Mouse (Mus musculus) G1E-ER4 (cell line): ENCODE results near the gene Sac3d1. TPM values are rescaled to one million over a fixed set of nuclear protein-coding genes. Genes with fewer than 3 reads are reported as not detected.

Experiments
- GATA1 ChIP-seq: IDR thresholded peaks from one replicate; pipeline ENCODE4 v1.8.0; 2012; ENCODE audit warnings: low read length, inconsistent platforms
- polyA plus RNA-seq: library from polyadenylated mRNA; stranded (reverse); fragments of >175 nt; gene quantifications from 2 replicates; pipeline ENCODE4 v1.2.3, GENCODE M21; 2012

The Sac3d1 gene
- polyA plus RNA-seq, 1 experiment, result 91.0 TPM

- TF ChIP-seq GATA1, result no peak
Observed at GRCm38 (mm10) chr19:6126789-6127580, 8.5 kb upstream of the Sac3d1 start.

DNA sequence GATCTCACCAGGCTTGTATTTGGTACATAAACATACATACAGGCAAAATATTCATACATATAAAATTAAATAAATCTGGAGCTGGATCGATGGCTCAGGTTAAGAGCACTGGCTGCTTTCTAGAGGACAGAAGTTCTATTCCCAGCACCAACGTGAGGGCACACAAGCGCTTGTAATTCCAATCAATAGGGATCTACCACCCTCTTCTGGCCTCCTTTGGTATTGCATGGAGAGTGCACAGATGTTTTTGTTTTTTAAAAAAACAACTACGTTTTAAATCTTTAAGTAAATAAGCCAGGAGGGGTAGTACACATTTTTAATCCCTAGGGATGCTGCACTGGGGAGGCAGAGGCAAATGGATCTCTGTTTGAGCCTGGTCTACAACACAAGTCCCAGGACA, 7.8 kb upstream of the Sac3d1 start:
- TF ChIP-seq GATA1, result no peak

DNA sequence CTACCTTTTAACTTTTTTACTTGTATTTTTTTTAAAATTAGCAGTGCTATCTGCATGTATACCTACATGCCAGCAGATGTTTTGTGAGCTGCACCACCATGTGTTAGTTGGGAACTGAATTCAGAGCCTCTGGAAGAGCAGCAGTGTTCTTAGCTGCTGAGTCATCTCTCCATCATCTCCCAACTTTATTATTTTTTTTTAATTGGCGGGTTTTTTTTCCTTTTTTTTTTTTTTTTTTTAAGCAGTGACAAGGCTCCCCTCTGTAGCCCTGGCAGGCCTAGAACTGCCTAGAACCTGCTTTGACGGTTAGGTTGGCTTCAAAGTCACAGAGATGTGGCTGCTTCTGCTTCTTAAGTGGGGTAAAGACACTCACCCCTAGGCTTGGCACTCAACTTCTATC, 6.4 kb upstream of the Sac3d1 start:
- TF ChIP-seq GATA1, result no peak

- no peak for TF ChIP-seq GATA1
Observed at GRCm38 (mm10) chr19:6123330-6123729, 4.9 kb upstream of the Sac3d1 start.

- TF ChIP-seq GATA1, result no peak
Observed at GRCm38 (mm10) chr19:6121761-6122160, 3.3 kb upstream of the Sac3d1 start.

- no peak for TF ChIP-seq GATA1
Observed at GRCm38 (mm10) chr19:6118677-6119185, 281 bp upstream of the Sac3d1 start.

DNA sequence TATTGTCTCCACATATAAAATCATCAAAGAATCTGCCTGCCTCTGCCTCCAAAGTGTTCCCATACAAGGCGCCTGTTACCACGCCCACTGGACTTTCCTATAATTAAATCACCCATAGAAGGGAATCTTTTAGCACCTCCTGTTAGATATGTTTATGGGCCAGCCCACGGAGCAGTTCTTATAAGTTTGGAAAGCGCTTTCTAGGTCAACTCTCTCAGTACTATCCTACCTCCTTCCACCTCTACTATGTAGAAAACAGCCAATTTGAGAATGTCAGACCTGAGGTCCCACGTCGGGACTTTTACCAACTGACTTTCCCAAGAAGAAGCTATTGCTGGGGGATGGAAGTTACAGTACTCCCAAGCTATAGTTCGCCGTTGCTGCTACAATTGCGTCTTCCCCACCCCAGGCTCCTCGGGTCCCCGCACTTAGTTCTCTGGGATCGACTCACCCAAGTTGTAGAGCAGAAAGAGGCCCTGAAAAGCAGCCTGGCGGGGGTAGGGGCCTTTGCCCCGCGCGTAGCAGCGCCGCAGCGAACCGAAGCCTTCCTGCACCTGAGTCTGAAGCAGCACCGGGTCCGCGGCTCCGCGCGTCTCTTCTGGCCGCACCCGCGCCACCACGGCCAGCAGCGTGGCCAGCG, 984 bp downstream of the Sac3d1 start:
- no peak for TF ChIP-seq GATA1

DNA sequence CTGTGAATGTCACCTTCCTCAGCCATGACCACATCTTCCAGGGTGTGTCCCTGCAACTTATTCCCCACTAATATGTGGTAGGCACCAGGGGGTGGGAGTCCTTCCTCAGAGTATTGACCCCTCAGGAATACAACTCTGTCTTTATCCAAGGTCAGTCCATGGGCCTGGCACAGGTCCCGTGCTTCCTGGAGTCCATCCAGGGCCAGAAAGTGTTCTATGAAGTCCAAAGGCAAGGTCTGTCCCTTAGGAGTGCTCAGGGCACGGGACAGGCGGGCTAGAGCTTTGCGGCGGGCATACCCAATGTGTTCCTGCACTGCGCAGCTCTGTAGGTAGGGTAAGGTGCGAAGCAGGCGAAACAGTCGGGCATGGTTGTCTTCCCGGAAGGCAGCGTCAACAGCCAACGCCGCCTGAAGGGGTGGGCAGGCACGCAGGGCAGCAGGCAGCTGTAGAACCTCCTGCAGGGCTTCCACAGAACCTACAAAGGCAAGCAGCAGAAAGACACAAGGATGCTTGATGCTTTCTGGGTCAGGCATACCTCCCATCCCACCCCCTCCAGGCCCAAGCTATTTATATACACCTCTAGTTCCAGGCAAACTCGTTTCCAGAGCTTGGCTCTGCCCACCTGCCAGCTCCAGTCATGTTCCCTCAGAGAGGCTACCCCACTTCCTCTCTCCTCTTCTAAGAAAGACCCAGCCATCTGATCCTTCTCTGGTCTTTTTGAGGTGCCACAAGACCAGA, 2.2 kb downstream of the Sac3d1 start:
- no peak for TF ChIP-seq GATA1

GRCm38 (mm10) chr19:6113116-6113515, 5.3 kb downstream of the Sac3d1 start:
- no peak for TF ChIP-seq GATA1

- TF ChIP-seq GATA1, result no peak
Observed at GRCm38 (mm10) chr19:6105586-6105985, 12.9 kb downstream of the Sac3d1 start, which contains the start of gene Naaladl1. Naaladl1 (plus strand) TSS chr19:6105782.

- peak; percentile 41 for TF ChIP-seq GATA1
Observed at GRCm38 (mm10) chr19:6104476-6104875, 14.0 kb downstream of the Sac3d1 start.

GRCm38 (mm10) chr19:6102169-6102853, 16.1 kb downstream of the Sac3d1 start:
- no peak for TF ChIP-seq GATA1

GRCm38 (mm10) chr19:6101186-6101585, 17.3 kb downstream of the Sac3d1 start:
- no peak for TF ChIP-seq GATA1

GRCm38 (mm10) chr19:6097847-6098246, 20.6 kb downstream of the Sac3d1 start:
- no peak for TF ChIP-seq GATA1

GRCm38 (mm10) chr19:6094119-6094518, 24.3 kb downstream of the Sac3d1 start, which contains the start of gene AC131692.1:
AC131692.1 (plus strand) TSS chr19:6094419.
- TF ChIP-seq GATA1, result no peak
